Mouse (Mus musculus) megakaryocyte progenitor cell, adult 5-6 weeks (primary cell): ENCODE measurements around the gene Ccdc149. TPM values are rescaled to one million over a fixed set of nuclear protein-coding genes. Genes with fewer than 3 reads are reported as not detected.

ENCODE experiments used
- ATAC-seq: replicated peaks from 2 replicates; pipeline ENCODE4 v1.8.0; 2016; ENCODE audit warnings: mild to moderate bottlenecking, moderate TSS enrichment, inconsistent platforms; ENCODE audit not compliant: poor library complexity
- total RNA-seq, 2 experiments: library from RNA; stranded (forward) in 1 of 2; stranded (reverse) in 1 of 2; fragments of 157-497, 149-512 nt in 1 of 2; fragments of 200-1000 nt in 1 of 2; gene quantifications; 2 replicates each; pipeline versions ENCODE4 v1.2.3 to v1.2.4; 2015 to 2017

Ccdc149 gene
- total RNA-seq, 2 experiments from 2014 or later = 2.9 to 3.7 TPM

DNA sequence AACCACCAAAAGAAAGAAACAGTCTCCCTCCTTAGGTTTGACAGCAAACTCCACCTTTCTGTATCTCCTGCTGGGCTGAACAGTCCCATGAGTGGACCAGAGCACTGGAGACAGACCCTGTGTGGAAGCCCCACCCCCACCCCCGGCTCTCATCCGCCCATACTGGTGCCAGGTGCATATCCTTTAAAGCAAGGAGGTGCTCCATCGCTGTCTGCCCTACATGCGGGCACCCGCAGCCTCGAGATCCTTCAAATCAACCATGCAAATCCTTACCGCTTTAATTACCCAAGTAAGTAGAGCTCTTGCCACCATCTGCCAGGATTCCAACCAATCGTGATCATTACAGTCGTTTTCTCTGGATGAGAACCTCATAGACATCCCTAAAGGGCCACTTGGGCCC is 20.5 kb downstream of the Ccdc149 start:
- no peak for ATAC-seq

- no peak for ATAC-seq
Measured at GRCm38 (mm10) chr5:52449187-52449586, 22.1 kb downstream of the Ccdc149 start.

- no peak for ATAC-seq
Measured at GRCm38 (mm10) chr5:52440278-52440677, 31.0 kb downstream of the Ccdc149 start.

- no peak for ATAC-seq
Measured at GRCm38 (mm10) chr5:52438946-52439345, 32.4 kb downstream of the Ccdc149 start.

GRCm38 (mm10) chr5:52435533-52435932 is 35.8 kb downstream of the Ccdc149 start:
- peak; percentile 64 for ATAC-seq

DNA sequence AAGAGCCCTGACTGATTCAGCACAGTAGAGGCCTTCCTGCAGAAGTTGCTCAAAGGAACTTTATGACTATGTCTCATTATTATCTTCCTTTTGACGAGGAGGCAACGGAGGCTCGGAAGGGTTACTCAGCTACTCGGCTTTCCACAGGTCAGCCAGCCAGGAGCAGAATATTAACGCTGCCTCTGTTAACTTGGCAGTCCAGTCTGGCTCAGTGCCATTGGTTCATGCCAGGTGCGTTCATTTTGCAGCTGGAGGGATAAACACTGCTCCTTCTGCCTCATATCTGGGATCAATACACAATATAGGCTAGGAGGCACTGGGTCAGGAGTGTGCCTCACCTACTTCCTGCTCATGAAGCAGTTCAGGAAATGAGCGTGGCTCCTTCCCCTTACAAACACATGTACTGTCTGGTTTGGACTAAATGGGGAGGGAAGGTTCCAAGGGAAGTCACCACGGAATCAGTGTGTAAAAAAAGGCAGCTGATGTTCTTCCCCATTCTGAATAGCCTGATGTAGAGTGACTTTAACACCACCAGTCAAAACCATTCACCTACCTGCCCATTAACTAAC is 40.0 kb downstream of the Ccdc149 start:
- ATAC-seq = peak; percentile 57

GRCm38 (mm10) chr5:52429731-52430480 is 41.4 kb downstream of the Ccdc149 start:
- ATAC-seq = no peak

GRCm38 (mm10) chr5:52428613-52429012 is 42.7 kb downstream of the Ccdc149 start:
- no peak for ATAC-seq

GRCm38 (mm10) chr5:52425819-52426218 is 45.5 kb downstream of the Ccdc149 start:
- ATAC-seq = no peak

DNA sequence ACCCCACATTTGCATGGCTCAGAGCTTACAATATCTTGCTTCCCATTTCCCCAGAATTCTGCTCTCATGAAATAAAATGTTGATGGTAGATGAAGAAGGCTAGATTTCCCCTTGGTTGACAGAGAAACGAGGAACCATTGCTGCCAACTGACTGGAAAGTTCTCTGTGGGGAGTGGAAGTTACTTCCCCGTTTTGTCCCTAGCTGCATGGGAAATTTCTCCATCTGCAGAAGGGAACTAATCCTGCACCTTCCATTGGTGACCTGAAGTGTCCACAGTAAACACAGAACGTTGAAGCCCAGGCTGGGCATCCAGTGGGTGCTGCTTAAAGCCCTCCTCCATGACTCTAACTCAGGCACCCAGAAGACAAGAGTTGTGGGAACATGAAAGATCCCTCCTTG is 47.4 kb downstream of the Ccdc149 start:
- ATAC-seq = peak; percentile 84

DNA sequence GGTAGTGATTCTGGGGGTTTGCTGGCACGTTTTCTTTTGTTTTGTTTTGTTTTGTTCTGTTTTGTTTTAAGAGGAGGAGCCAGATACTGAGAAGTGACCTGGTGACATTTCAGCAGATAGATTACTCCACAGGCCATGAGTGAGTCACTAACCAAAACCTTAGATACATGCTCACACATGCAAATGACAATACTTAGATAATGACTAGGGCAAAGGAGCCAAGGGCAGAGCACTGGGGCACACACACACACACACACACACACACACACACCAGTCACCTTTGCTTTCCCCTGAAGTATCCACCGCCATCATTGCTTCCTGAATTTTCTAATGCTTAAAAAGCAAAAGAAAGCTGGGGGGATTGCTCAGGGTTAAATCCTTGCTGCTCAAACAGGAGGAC is 54.8 kb downstream of the Ccdc149 start:
- no peak for ATAC-seq

DNA sequence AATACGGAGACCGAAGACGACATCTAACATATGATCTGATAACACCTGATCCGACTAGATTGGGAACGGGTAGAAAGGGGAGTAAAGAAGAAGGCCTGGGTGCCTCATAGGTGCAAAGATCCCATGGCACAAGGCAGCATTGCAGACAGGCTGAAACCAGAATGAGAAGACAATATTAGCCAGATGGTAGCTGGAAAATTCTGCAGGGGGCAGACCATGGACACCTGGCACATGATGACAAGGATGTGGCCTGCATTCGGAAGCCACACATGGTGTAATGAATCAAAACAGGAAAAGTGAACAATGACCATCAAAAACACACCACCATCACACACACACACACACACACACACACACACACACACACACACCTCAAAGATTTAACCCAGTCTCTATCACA is 55.4 kb downstream of the Ccdc149 start:
- ATAC-seq = no peak

DNA sequence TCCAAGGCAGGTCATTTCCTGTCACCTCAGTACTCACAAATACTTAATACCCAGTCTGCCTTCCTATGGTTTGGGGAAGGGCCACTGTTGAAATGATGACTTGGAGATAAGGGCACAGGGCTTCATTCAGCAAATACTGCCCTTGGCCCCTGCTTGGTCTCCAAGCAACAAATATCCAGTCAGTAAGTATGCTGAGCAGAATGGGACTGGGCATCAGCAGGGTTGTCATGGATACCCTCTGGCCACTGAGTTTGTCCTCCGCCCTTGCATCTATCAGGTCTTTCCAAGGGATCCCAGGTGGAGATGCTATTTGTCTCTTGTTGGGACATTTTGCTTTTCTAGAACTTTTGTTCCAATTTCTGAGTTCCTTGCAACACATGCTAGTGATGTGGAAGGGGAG is 56.1 kb downstream of the Ccdc149 start:
- no peak for ATAC-seq

DNA sequence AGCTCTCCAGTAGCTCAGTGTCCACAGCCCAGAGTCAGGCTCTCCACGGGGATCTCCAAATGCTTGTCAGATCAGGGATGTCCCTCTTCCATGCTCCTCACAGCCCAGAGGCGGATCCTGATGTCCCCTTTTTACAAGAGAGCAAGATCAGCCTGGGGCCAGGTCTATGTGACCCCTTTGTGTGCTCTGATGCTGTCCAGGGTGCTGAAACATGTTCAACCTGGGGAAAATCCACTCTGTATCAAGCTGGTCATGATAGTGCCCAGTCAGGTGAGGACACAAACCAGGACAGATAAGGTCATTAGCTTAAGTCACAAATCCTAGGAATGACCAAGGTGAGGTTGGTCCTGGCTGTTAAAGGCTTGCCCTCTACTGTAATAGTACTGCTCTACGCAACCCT is 59.8 kb downstream of the Ccdc149 start:
- ATAC-seq = peak; percentile 44

- ATAC-seq = no peak
Measured at GRCm38 (mm10) chr5:52410197-52410596, 61.1 kb downstream of the Ccdc149 start.

GRCm38 (mm10) chr5:52408668-52409315 is 62.5 kb downstream of the Ccdc149 start:
- no peak for ATAC-seq

DNA sequence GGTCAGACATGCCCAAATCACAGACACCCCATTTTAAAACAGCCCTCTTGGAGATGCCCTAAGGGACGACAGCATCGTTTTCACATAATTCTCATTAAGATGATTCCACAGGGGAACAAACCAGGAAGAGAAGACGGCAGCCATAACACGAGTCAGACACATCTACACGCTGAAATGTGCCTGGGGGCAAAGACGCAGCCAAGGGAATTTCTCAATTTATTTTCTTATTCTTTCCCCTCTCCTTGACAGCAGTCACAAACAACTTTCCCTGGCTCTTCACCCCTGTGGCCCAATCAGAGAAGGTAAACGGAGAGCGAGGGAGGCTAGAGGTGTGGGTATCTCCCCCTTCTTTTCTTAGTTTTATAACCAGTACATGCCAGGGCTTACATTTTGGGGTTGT is 66.9 kb downstream of the Ccdc149 start:
- no peak for ATAC-seq

DNA sequence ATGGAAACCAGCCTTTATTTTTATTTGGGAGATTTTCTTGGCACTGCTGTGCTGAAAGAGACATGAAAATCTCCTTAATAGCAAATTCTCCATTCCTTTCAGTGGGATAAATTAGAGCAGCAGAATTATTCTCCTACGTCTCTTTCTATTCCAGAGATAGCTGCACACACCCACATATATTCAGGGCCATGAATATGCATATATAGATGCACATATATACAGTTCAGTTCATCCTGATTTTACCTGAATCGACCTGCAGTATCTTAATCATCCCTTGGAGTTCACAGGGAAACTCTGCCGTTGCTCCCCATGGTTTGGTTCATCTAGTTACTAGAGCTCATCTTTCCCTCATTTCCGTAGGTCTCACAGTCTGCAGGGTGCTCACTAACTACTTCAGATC is 77.6 kb downstream of the Ccdc149 start:
- no peak for ATAC-seq

GRCm38 (mm10) chr5:52391471-52391870 is 79.8 kb downstream of the Ccdc149 start:
- no peak for ATAC-seq

DNA sequence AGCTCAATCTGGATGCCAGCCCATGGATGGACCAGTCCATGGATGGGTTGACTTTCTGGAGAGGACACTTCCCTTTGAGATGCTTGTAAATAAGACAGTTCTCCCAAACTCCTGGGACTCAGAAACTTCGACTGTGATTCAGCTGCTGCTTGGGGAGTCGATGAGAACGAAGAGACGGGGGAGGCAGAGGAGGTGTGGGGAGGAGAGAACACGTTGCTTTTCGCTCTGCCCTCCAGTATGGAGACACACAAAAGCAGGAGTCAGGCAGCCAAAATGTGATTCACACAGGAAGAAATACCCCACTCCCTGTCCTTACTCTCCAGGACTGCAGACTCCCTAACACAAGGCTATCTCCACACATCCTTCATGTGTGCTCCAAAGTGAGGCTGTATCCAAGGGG is 80.9 kb downstream of the Ccdc149 start:
- ATAC-seq = no peak

DNA sequence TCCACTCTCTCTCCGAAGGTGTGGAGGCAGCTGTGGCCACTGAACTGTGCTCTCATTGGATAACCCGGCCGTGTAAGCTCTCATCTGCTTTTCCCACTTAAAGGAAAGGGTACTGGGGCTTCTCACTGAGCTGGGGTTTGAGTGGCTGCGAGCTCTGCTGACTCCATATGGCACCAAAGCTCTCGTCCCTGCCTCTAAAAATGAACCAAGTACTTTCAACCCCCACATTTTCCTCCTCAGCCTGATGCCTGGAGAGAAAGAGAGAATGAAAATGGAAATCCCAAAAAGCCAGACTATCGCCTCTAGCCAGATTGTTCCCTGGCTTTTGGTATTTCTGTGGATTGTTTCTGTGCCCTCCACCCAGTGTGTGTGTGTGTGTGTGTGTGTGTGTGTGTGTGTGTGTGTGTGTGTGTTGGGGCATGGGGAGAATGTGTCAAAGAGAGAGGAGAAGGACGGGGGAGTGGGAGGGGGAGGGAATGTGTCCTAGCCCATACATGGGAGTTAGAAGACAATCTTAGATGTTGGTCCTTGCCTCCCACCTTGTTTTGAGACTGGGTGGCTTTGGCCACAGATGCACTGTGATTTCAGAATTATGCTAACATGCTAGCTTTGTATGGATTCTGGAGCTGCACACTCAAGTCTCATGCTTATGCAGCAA is 83.1 kb downstream of the Ccdc149 start:
- no peak for ATAC-seq

GRCm38 (mm10) chr5:52386016-52386415 is 85.3 kb downstream of the Ccdc149 start:
- 0 out of 2 replicates have a peak, but pooled peaks have one; percentile 14 for ATAC-seq
